Mouse (Mus musculus) layer of hippocampus, postnatal 25 days (tissue): ENCODE data around the gene Mctp2. TPM values are rescaled to one million over a fixed set of nuclear protein-coding genes. Genes with fewer than 3 reads are reported as not detected.
"Not testable (repeated sequence)": the region's sequence is repeated elsewhere in the genome, so short reads cannot be mapped to it uniquely, and the experiment has no call there.

ENCODE experiments used
- DNase-seq, 2 experiments: peaks; one replicate each; pipeline ENCODE4 v3.0.0; 2022; ENCODE audit warnings: mixed read lengths in 2 of 2, low spot score in 1 of 2; ENCODE audit errors: extremely low spot score in 1 of 2
- total RNA-seq, 2 experiments: library from RNA; stranded (reverse); gene quantifications; 2 replicates each; pipeline ENCODE4 v1.2.3; 2021

Mctp2 gene
- total RNA-seq, 2 experiments from 2014 or later = 1.2 to 1.4 TPM

GRCm38 (mm10) chr7:72275513-72275912 is 30.9 kb downstream of the Mctp2 start:
- no peak for DNase-seq

DNA sequence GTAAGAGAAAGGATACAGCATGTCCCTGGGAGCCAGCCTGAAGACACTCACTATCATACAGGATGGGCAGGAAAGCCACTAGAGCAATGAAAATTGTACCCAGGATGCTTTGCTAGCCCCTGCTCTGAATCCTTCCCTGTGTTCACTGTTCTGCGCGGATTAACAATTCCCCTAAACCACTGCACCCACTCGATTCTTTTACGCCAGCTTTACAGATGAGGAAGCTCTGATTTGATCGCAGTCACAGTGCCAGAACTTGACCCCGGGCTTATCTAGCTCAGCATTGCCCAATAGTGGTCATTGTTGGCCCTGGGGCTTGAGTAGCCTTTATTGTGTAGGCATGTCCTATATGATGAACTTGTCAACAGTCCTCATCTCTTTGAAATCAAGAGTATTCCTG is 34.9 kb downstream of the Mctp2 start:
- DNase-seq = no peak

DNA sequence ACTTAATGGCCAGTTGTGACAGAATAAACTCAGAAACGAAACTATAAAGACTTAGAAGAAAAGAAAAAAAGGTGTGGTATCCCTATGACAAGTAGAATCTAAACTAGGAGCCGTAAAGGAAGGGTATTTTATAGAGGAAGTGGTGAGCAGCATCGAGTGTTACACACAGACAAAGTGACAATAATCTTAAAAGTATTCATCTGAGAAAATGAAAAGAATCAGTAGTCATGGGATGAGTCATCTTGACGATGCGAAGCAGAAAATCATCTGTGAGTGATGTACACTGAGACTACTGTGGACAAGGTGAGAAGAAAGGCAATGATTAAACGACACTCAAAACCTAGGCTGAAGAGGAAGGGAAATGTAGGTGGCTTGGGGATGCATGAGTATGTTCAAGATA is 36.4 kb downstream of the Mctp2 start:
- no peak for DNase-seq

GRCm38 (mm10) chr7:72260766-72261655 is 45.4 kb downstream of the Mctp2 start:
- no peak for DNase-seq

DNA sequence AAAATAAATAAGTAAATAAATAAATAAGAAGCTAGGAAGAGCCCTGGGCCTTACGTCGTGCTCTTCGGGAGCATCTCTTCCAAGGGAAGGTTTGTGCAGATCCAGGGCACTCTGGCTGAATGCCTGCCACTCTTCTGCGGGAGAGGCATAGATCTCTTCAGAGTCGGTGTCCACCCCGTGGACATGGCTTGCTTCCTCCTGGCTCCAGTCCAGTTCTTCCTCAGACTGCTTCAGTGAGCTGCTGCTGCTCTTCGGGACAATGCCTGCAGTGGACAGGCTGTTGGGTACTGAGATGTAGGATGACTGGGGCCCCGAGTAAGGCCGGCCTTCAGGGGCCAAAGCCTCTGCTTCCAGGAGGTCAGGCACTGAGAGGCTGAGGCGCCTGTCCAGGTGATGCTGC is 47.4 kb downstream of the Mctp2 start:
- DNase-seq = no peak

GRCm38 (mm10) chr7:72250326-72250725 is 56.1 kb downstream of the Mctp2 start:
- DNase-seq = not testable (repeated sequence)

- DNase-seq = no peak
These were observed 65.1 kb downstream of the Mctp2 start for GRCm38 (mm10) chr7:72241269-72241668.

DNA sequence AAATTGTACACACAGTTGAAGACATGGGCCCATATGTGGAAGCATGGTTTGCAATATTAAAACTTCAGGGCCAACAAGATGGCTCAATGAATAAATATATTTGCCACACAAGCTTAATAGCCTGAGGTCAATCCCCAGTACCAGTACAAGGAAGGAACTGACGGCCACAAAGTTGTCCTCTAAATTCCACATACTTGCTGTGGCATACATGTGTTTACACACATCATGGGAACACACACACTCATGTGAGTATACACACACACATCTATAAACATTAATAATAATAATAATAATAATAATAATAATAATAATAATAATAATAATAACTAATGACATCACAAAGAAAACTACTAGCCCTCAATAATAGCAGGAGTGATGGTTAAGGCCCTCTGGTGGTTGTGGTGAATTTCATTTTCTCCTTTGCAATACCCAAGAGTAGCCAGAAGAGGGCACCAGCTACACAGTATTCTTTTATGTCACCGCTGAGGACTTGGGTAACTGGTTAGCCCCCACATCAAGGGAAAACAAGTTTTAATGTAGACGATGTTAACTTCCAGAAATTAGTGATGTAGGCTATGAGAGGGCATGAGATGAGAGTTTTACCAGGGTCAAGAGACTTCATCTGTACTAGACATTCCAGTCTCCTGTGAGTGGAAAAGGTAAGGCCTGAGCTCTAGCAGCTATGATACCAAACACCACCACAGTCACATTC is 66.5 kb downstream of the Mctp2 start:
- peak in 1 of 2 experiments; percentile 35 for DNase-seq

GRCm38 (mm10) chr7:72238575-72238974 is 67.8 kb downstream of the Mctp2 start:
- peak; percentile 60 to 82 for DNase-seq

- no peak for DNase-seq
These were observed 71.9 kb downstream of the Mctp2 start for GRCm38 (mm10) chr7:72234433-72234998.

GRCm38 (mm10) chr7:72231182-72231877 is 75.1 kb downstream of the Mctp2 start:
- no peak for DNase-seq

- no peak for DNase-seq
These were observed 76.5 kb downstream of the Mctp2 start for GRCm38 (mm10) chr7:72229925-72230324.

DNA sequence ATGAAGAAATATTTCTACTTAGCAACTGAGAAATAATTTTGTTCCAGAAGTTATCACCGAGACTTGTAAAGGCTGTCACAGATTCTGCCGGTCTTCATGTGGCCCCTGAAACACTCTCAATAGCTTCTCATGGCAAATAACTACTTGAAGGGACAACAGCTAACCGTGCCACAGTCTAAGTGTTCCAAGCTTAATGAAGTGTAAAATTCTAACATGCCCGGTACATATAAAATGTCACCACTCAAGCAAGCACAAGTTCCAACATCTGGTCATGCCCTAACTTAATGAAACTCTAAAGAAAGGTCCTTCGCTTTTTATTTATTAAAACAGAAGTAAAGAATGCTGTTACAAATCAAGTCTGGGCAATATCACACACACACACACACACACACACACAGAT is 82.8 kb downstream of the Mctp2 start:
- DNase-seq = no peak

DNA sequence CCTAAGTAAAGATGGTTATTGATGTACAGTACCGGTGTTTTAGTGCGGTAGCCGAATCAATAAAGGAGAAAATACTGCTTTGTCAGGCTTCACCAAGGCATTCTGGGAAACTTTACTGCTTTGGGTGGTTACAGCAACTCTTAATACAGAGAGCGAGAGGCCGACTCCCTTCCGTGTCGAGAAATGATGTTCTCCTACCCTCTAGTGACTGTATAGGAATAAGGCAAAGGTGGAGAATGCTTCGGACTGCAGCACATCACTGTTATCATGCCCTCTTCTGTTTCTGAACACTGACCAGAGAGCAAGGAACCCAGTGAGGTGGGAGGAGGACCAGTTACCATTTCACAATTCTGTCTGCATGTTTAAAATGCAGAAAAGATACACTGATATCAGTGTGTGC is 83.9 kb downstream of the Mctp2 start:
- DNase-seq = no peak

- no peak for DNase-seq
These were observed 88.4 kb downstream of the Mctp2 start for GRCm38 (mm10) chr7:72218048-72218447.

DNA sequence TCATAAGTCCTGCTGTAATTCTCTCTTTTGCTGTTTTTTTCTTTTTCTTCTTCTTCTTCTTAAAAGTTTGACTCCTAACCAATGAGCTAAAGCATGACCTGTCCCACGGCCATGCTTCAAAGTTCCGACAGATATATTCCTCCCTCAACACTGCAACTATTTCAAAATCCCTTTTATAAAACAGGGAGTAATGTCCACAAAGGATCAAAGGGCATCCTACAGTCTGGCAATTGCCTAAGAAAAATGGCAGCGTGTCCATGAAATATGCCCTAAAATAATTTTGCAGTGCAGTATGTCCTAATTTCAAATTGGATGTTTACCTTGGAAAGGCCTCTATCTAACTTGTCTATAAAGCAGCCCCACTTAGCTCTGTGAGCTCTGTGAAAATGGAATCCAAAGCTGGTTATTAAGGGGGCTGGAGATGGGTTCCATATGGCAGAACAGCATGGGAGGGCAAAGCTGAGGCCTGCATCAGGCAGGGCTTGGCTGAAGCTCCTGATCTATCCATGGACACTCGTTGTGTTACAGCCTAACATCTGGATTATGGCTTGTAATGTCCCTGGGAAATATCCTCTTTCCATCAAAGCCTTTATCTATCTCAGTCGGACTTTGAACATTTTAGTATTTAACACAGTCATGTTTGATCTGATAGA is 90.7 kb downstream of the Mctp2 start:
- no peak for DNase-seq

GRCm38 (mm10) chr7:72210201-72210600 is 96.2 kb downstream of the Mctp2 start:
- DNase-seq = no peak

GRCm38 (mm10) chr7:72209296-72209695 is 97.1 kb downstream of the Mctp2 start:
- DNase-seq = no peak

GRCm38 (mm10) chr7:72206841-72207240 is 99.6 kb downstream of the Mctp2 start:
- no peak for DNase-seq

DNA sequence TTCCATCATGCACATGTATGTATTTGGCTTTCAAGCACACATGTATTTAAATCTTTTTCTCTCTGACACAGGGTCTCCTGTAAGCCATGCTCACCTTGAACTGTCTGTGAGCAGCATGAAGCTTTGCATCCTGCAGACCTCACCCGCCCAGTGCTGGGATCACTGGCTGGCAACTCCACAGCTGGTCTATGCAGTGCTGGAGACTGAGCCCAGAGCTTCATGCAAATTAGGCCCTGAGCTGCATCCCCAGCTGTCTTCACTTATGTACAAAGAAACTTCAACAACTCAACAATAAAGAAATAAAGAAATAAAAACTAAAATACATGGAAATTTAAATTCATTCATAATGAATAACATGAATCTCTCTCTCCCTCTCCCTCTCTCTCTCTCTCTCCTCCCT is 110.7 kb downstream of the Mctp2 start:
- no peak for DNase-seq
